Mouse (Mus musculus) embryonic fibroblast, embryonic 13.5 days (primary cell): ENCODE data around the gene Col6a6.

Experiments
- CTCF ChIP-seq: IDR thresholded peaks from 2 replicates; pipeline ENCODE4 v1.5.1; 2011; ENCODE audit warnings: mild to moderate bottlenecking, control low read depth, low read length, moderate library complexity, borderline replicate concordance; ENCODE audit not compliant: insufficient read depth
- POLR2A ChIP-seq: IDR thresholded peaks from 2 replicates; pipeline ENCODE4 v1.6.1; 2011; ENCODE audit warnings: low read depth, mild to moderate bottlenecking, control low read depth, low read length, moderate library complexity

GRCm38 (mm10) chr9:105737448-105737847, 90.5 kb downstream of the Col6a6 start:
- no peak for TF ChIP-seq POLR2A
- TF ChIP-seq CTCF = no peak
